Mouse (Mus musculus) kidney, postnatal 0 days (tissue): ENCODE results near the gene Pskh1. TPM values are rescaled to one million over a fixed set of nuclear protein-coding genes. Genes with fewer than 3 reads are reported as not detected.

Experiments used
- ATAC-seq: fragments of 200-750 bp; cut with Nextera tagmentation; replicated peaks from 2 replicates; pipeline ENCODE4 v1.8.0; 2017; ENCODE audit warnings: low read depth, moderate number of reproducible peaks, moderate TSS enrichment, moderate library complexity; ENCODE audit not compliant: low FRiP score
- DNase-seq: peaks from one replicate; pipeline ENCODE4 v3.0.0-alpha.2; 2016; ENCODE audit warnings: low spot score
- H3K27ac ChIP-seq: fragments of 300-500 bp; sonication (generic); 2 replicates; pipeline ENCODE4 v1.5.1; 2014; ENCODE audit warnings: mild to moderate bottlenecking
- H3K27me3 ChIP-seq: fragments of 300-500 bp; sonication (generic); 2 replicates; pipeline ENCODE4 v1.6.1; 2014; ENCODE audit warnings: low read length, mixed read lengths; ENCODE audit not compliant: insufficient read depth
- H3K36me3 ChIP-seq: fragments of 300-500 bp; sonication (generic); 2 replicates; pipeline ENCODE4 v1.6.1; 2014; ENCODE audit warnings: low read length, mixed read lengths; ENCODE audit not compliant: insufficient read depth
- H3K4me1 ChIP-seq: fragments of 300-500 bp; sonication (generic); replicated peaks from 2 replicates; pipeline ENCODE4 v1.6.1; 2014; ENCODE audit warnings: antibody characterized with exemption, low read length, mixed read lengths; ENCODE audit not compliant: insufficient read depth
- H3K4me2 ChIP-seq: fragments of 300-500 bp; sonication (generic); 2 replicates; pipeline ENCODE4 v1.6.1; 2014; ENCODE audit warnings: mild to moderate bottlenecking, low read length, moderate library complexity, mixed read lengths
- H3K4me3 ChIP-seq: fragments of 300-500 bp; sonication (generic); replicated peaks from 2 replicates; pipeline ENCODE4 v1.5.1; 2014; ENCODE audit warnings: low read depth, low read length
- H3K9ac ChIP-seq: fragments of 300-500 bp; sonication (generic); 2 replicates; pipeline ENCODE4 v1.6.1; 2014; ENCODE audit warnings: low read depth, low read length
- H3K9me3 ChIP-seq: fragments of 300-500 bp; sonication (generic); replicated peaks from 2 replicates; pipeline ENCODE4 v1.6.1; 2016; ENCODE audit warnings: low read length, inconsistent platforms, mixed read lengths
- CTCF ChIP-seq: IDR thresholded peaks from 2 replicates; pipeline ENCODE4 v1.5.1; 2016; ENCODE audit warnings: antibody characterized with exemption, low read depth, mild to moderate bottlenecking, moderate library complexity
- WGBS: fragments of 180-500 bp; shearing (Covaris S2); extraction: QIAGEN DNeasy Blood & Tissue Kit; methylation state at CpG from one replicate; pipeline ENCODE4 v1.1.7; 2014; 5-methylcytosine and 5-hydroxymethylcytosine counted together
- microRNA-seq: library from miRNA; unstranded; fragments of <30 nt; microRNA quantifications from one replicate; pipeline ENCODE4, GENCODE M21; 2016
- polyA plus RNA-seq: library from polyadenylated mRNA; unstranded; fragments of >200 nt; fragmentation: Nextera tagmentation; extraction: Ambion mirVana; gene quantifications from 2 replicates; pipeline ENCODE4 v1.2.1, GENCODE M21; 2015

Gene Pskh1
- polyA plus RNA-seq, 1 experiment from 2014 or later = 30.6 TPM

DNA sequence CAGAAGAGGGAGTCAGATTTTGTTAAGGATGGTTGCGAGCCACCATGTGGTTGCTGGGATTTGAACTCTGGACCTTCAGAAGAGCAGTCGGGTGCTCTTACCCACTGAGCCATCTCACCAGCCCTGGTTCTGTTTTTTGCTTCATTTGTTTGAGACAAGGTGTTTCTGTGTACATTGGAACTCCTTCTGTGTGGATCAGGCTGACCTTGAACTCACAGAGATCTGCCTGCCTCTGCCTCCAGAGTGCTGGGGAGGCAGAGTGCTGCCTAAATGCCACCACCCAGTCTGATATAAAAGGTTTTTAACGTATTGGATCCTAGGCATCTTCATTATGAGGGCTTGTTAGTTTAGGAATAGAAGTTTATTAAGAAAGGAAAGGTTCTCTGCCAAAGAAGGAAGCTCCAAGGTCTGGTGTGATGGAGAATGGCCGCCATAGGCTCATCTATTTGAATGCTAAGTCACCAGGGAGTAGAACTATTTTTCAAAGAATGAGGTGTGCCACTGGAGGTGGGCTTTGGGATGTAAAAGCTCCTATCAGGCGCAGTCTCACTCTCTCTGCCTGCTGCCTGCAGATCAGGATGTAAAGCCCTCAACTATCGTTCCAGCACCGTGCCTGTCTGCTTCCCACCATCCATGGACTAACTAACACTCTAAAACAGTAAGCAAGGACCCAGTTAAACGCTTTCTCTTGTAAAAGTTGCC, 70.9 kb downstream of the Pskh1 start:
- no peak for TF ChIP-seq CTCF
- no peak overlapping the region for H3K4me2 ChIP-seq
- DNase-seq (no peak), ATAC-seq (no peak)
- no peak overlapping the region for H3K4me3 ChIP-seq
- no peak overlapping the region for H3K9ac ChIP-seq
- H3K36me3 ChIP-seq = no peaks in the 10 kb centered on the region
- no peak overlapping the region for H3K27ac ChIP-seq
- WGBS = 77% methylated on average over 8 of the region's 8 CpGs
- peaks cover 9% of the 10 kb centered on the region; the same call in 1 of the 2 replicates for H3K4me1 ChIP-seq
- H3K9me3 ChIP-seq = no peaks in the 10 kb centered on the region
- H3K27me3 ChIP-seq = no peaks in the 10 kb centered on the region

DNA sequence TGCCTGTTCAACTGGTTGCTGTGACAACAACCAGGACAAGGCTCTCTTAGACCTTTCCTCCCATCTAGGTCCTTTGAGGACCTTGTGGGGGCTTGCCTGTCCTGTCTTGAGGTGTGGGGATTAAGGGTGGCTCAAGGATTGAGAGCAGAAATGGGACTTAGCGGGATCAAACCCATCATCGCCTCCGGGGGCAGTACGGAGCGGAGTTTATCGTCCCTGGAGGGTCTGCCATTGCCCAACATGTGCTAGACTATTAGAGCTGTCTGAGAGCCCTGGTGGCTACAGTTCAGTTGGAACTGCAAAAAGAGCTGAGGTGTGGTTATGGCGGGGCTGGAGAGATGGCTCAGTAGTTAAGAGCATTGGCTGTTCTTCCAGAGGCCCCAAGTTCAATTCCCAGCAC, 75.1 kb downstream of the Pskh1 start:
- H3K9ac ChIP-seq = no peak overlapping the region
- TF ChIP-seq CTCF = no peak; the same call in 1 of the 2 replicates
- H3K36me3 ChIP-seq = no peaks in the 10 kb centered on the region
- WGBS = 69% methylated on average over 7 of the region's 7 CpGs
- no peak for DNase-seq
- H3K4me1 ChIP-seq = no peaks in the 10 kb centered on the region
- H3K27ac ChIP-seq = no peak overlapping the region
- no peaks in the 10 kb centered on the region for H3K9me3 ChIP-seq
- no peak for ATAC-seq
- no peaks in the 10 kb centered on the region for H3K27me3 ChIP-seq
- H3K4me2 ChIP-seq = no peak overlapping the region
- no peak overlapping the region for H3K4me3 ChIP-seq

DNA sequence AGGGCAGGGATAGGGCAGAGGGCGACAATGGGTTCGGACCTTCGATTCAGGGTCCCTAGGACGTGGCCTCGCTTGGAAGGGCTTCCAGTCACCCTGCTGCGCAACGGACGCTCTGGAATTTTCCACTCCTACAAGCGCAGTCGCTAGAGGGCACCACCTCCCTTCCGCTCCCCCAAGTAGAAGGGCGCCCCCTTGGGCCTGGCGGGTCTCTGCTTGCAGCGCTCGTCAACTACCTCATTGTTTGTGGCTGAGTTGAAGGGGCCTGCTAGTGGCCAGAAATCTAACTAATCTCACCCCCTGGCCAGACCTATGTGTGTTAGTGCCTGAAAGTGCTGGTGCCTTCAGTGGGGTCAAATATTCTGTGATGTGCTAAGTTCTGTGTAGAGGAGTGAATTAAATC, 79.1 kb downstream of the Pskh1 start, which contains the start of gene Dpep3:
Gene Dpep3, minus strand, starts transcription at position 105 of the 400 bp plus-strand sequence.
- no peak for TF ChIP-seq CTCF
- no peaks in the 10 kb centered on the region for H3K36me3 ChIP-seq
- no peak within 1 kb of the TSS for H3K27ac ChIP-seq
- no peak within 1 kb of the TSS for H3K4me3 ChIP-seq
- H3K9ac ChIP-seq = no peak within 1 kb of the TSS
- WGBS = 92% methylated on average over 15 of the region's 15 CpGs
- ATAC-seq (no peak), DNase-seq (no peak)
- no peaks in the 10 kb centered on the region for H3K9me3 ChIP-seq
- no peaks in the 10 kb centered on the region for H3K27me3 ChIP-seq
- H3K4me1 ChIP-seq = no peaks in the 10 kb centered on the region
- H3K4me2 ChIP-seq = no peak within 1 kb of the TSS

DNA sequence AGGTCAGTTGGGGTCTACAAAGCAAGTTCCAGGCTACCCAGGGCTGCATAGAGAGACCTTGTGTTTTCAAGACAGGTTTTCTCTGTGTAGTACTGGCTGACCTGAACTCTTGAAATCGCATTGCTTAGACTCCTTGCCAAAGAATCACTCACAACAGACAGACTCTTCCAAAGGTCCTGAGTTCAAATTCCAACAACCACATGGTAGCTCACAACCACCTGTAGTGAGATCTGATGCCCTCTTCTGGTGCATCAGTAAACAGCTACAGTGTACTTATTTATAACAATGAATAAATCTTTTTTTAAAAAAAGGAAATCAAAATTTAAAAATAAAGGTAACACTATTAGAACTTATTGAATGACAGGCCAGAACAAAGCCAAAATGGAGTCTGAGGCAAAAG, 80.9 kb downstream of the Pskh1 start:
- Histone ChIP-seq H3K4me1 (no peaks in the 10 kb centered on the region), H3K36me3 (no peaks in the 10 kb centered on the region), H3K27me3 (no peaks in the 10 kb centered on the region), H3K4me3 (no peak overlapping the region), H3K9ac (no peak overlapping the region), H3K9me3 (no peaks in the 10 kb centered on the region), H3K4me2 (no peak overlapping the region), H3K27ac (no peak overlapping the region)
- DNase-seq (no peak), ATAC-seq (no peak)
- WGBS = 91% methylated on average over 1 of the region's 1 CpGs
- peak; percentile 21; the same call in 1 of the 2 replicates for TF ChIP-seq CTCF

Small RNA genes within 50 kb of the gene (microRNA-seq; reads per million reads assigned to microRNA genes)
- not detected for gene Mir7074

Other genes with a start within 250 kb of the Pskh1 start
- 0.28 and 0.45 TPM in 2 replicates for gene Carmil2, start 214.2 kb upstream of the Pskh1 start, polyA plus RNA-seq
- gene Acd, start 199.3 kb upstream of the Pskh1 start, polyA plus RNA-seq = 51.2 and 53.4 TPM in 2 replicates
- 18.7 and 19.6 TPM in 2 replicates for gene Pard6a, start 199.3 kb upstream of the Pskh1 start, polyA plus RNA-seq
- gene 4933405L10Rik, start 192.8 kb upstream of the Pskh1 start, polyA plus RNA-seq = 0.11 TPM in 1 of 2 replicates, not detected in the other
- gene Enkd1, start 192.2 kb upstream of the Pskh1 start, polyA plus RNA-seq = 14.6 and 17.8 TPM in 2 replicates
- gene Gfod2, start 141.8 kb upstream of the Pskh1 start, polyA plus RNA-seq = 19.2 and 21.0 TPM in 2 replicates
- 7.0 and 8.9 TPM in 2 replicates for gene Ranbp10, start 73.1 kb upstream of the Pskh1 start, polyA plus RNA-seq
- gene Tsnaxip1, start 72.7 kb upstream of the Pskh1 start, polyA plus RNA-seq = 0.05 TPM in 1 of 2 replicates, not detected in the other
- gene Cenpt, start 47.2 kb upstream of the Pskh1 start, polyA plus RNA-seq = 23.4 and 24.9 TPM in 2 replicates
- gene Thap11, start 45.3 kb upstream of the Pskh1 start, polyA plus RNA-seq = 56.0 and 60.8 TPM in 2 replicates
- gene Nutf2, start 39.9 kb upstream of the Pskh1 start, polyA plus RNA-seq = 188 and 192 TPM in 2 replicates
- 27.6 and 30.1 TPM in 2 replicates for gene Edc4, start 19.6 kb upstream of the Pskh1 start, polyA plus RNA-seq
- gene Nrn1l, start 6.9 kb upstream of the Pskh1 start, polyA plus RNA-seq = 0.66 TPM in 1 of 2 replicates, not detected in the other
- 0.67 and 0.77 TPM in 2 replicates for gene Ctrl, start 33.4 kb downstream of the Pskh1 start, polyA plus RNA-seq
- gene Psmb10, start 38.0 kb downstream of the Pskh1 start, polyA plus RNA-seq = 59.7 and 63.1 TPM in 2 replicates
- gene Lcat, start 42.9 kb downstream of the Pskh1 start, polyA plus RNA-seq = 0.45 and 0.50 TPM in 2 replicates
- gene Slc12a4, start 65.7 kb downstream of the Pskh1 start, polyA plus RNA-seq = 19.8 and 23.7 TPM in 2 replicates
- not detected in 2 replicates for gene Dpep3, start 79.0 kb downstream of the Pskh1 start, polyA plus RNA-seq
- gene Dus2, start 90.9 kb downstream of the Pskh1 start, polyA plus RNA-seq = 11.7 and 15.5 TPM in 2 replicates
- not detected in 2 replicates for gene Dpep2nb, start 105.5 kb downstream of the Pskh1 start, polyA plus RNA-seq
- 16.1 and 16.9 TPM in 2 replicates for gene Ddx28, start 111.4 kb downstream of the Pskh1 start, polyA plus RNA-seq
- gene Nfatc3, start 158.4 kb downstream of the Pskh1 start, polyA plus RNA-seq = 3.8 and 3.9 TPM in 2 replicates
- 21.0 and 21.2 TPM in 2 replicates for gene Esrp2, start 236.5 kb downstream of the Pskh1 start, polyA plus RNA-seq
- 8.1 and 9.8 TPM in 2 replicates for gene Pla2g15, start 250.0 kb downstream of the Pskh1 start, polyA plus RNA-seq